10 mouse cellular contexts compared by ENCODE assay signal in genomic region chr13:45907181-45907691, GRCm38 (mm10). TPM values are rescaled to one million over a fixed set of nuclear protein-coding genes. Genes with fewer than 3 reads are reported as not detected.
DNase-seq lines count a peak whose midpoint lies in the region; ATAC-seq and TF ChIP-seq lines count a peak whose summit lies in the region.
"Had no signal": no experiment of that assay in that cellular context is flagged by ENCODE, and none has a peak within 500 bp of the region (broad histone marks: within the 10 kb centered on the region; RNA-seq: fewer than 3 reads in every experiment).

No protein-coding gene starts in this region.

- no peak overlapping the region for H3K9ac ChIP-seq in kidney, embryonic 15.5 days
- no peak overlapping the region for H3K9ac ChIP-seq in hindbrain, postnatal 0 days (replicated peaks; ENCODE audit: low read length)
- H3K9ac ChIP-seq: limb, embryonic 13.5 days had no signal

- no peak overlapping the region for H3K4me2 ChIP-seq in kidney, embryonic 15.5 days
- H3K4me2 ChIP-seq in hindbrain, postnatal 0 days (ENCODE audit: low read depth, low read length) = no peak overlapping the region
- H3K4me2 ChIP-seq: limb, embryonic 13.5 days had no signal

- ATAC-seq in kidney, embryonic 15.5 days (replicated peaks; ENCODE audit: low FRiP score) = no peak
- ATAC-seq in activated CD4-positive, CD25-positive, alpha-beta regulatory T cell, adult 4 months = peak; percentile 59
- peak; percentile 80 for ATAC-seq in hindbrain, postnatal 0 days

- peaks cover 34% of the 10 kb centered on the region for H3K4me1 ChIP-seq in kidney, embryonic 15.5 days
- H3K4me1 ChIP-seq in hindbrain, postnatal 0 days (ENCODE audit: insufficient read depth, low read length) = peaks cover 8% of the 10 kb centered on the region

- no peaks in the 10 kb centered on the region for H3K36me3 ChIP-seq in kidney, embryonic 15.5 days
- H3K36me3 ChIP-seq in hindbrain, postnatal 0 days (ENCODE audit: insufficient read depth, low read length) = no peaks in the 10 kb centered on the region
- H3K36me3 ChIP-seq: limb, embryonic 13.5 days had no signal

- H3K27ac ChIP-seq in kidney, embryonic 15.5 days = 0 out of 2 replicates have a peak overlapping the region, but pooled peaks have one; percentile 51
- H3K27ac ChIP-seq in hindbrain, postnatal 0 days = peak overlapping the region; percentile 36; the same call in 1 of the 2 replicates
- H3K27ac ChIP-seq: limb, embryonic 13.5 days had no signal

- no peak for DNase-seq in kidney, adult 8-10 months
- DNase-seq in B cell, adult 2 months = peak; percentile 44 to 55
- DNase-seq in hindbrain, postnatal 0 days (ENCODE audit: low spot score) = peak; percentile 83
- DNase-seq in right cerebral cortex, postnatal 36 days (ENCODE audit: low spot score in 2 of 2) = no peak
- DNase-seq in adipocyte (ENCODE audit: low spot score) = no peak
- DNase-seq in c-Kit-positive CD71-positive TER-119-positive erythroid progenitor cells, embryonic 14.5 days (ENCODE audit: low spot score) = no peak
- DNase-seq: gastrocnemius, postnatal 25 days had no signal

- H3K9me3 ChIP-seq in kidney, embryonic 15.5 days (replicated peaks) = no peaks in the 10 kb centered on the region
- no peaks in the 10 kb centered on the region for H3K9me3 ChIP-seq in hindbrain, postnatal 0 days (ENCODE audit: low read length)
- H3K9me3 ChIP-seq: limb, embryonic 13.5 days had no signal

- 54% methylated on average over 6 of the region's 6 CpGs for WGBS in kidney, embryonic 15.5 days
- WGBS in hindbrain, postnatal 0 days = 39% methylated on average over 6 of the region's 6 CpGs

- TF ChIP-seq CTCF in hindbrain, postnatal 0 days (IDR thresholded peaks at IDR 0.05; ENCODE audit: low read depth) = no peak

- no peaks in the 10 kb centered on the region for H3K27me3 ChIP-seq in kidney, embryonic 15.5 days
- no peaks in the 10 kb centered on the region for H3K27me3 ChIP-seq in hindbrain, postnatal 0 days (ENCODE audit: insufficient read depth, low read length)
- H3K27me3 ChIP-seq: limb, embryonic 13.5 days had no signal

- H3K4me3 ChIP-seq in kidney, embryonic 15.5 days (replicated peaks) = no peak overlapping the region
- H3K4me3 ChIP-seq in hindbrain, postnatal 0 days (ENCODE audit: low read length) = no peak overlapping the region
- H3K4me3 ChIP-seq: limb, embryonic 13.5 days had no signal

RNA-seq across cellular contexts. Expression of gene Atxn1, which starts 57.6 kb away (rescaled TPM):
- polyA plus RNA-seq in kidney, embryonic 15.5 days (2015; fragmentation: Nextera tagmentation; extraction: Ambion mirVana) = 6.3 and 7.0 TPM in 2 replicates
- polyA plus RNA-seq in activated CD4-positive, CD25-positive, alpha-beta regulatory T cell, adult 4 months (2017; shearing (Covaris generic)) = 10 to 100 TPM; 28.1 to 32.9 TPM
- total RNA-seq in hindbrain, postnatal 0 days (2014; rRNA removed) = 32.0 and 44.6 TPM in 2 replicates
- 8.6 and 9.3 TPM in 2 replicates for polyA plus RNA-seq in hindbrain, postnatal 0 days (2015; fragmentation: Nextera tagmentation; extraction: Ambion mirVana)

Comparison
In these comparisons a context has a peak if more than half of its experiments do, and no peak if none do; other contexts are left out.
1. DNase-seq: peak in B cell, adult 2 months (2 of 2) and hindbrain, postnatal 0 days (single experiment); none in kidney, adult 8-10 months (0 of 2), right cerebral cortex, postnatal 36 days (0 of 2), adipocyte (single experiment) and c-Kit-positive CD71-positive TER-119-positive erythroid progenitor cells, embryonic 14.5 days (single experiment).